Mouse (Mus musculus) left cerebral cortex, postnatal 25 days (tissue): ENCODE measurements around the gene Naa80. TPM values are rescaled to one million over a fixed set of nuclear protein-coding genes. Genes with fewer than 3 reads are reported as not detected.

Experiments used
- DNase-seq, 2 experiments: peaks; one replicate each; pipeline ENCODE4 v3.0.0; 2022; ENCODE audit warnings: low spot score in 2 of 2, mixed read lengths in 1 of 2
- intact Hi-C: fragments of 180-260 bp; cut with DNase I; formaldehyde crosslinking; loops from one replicate; pipeline ENCODE4 v1.15.1; 2025
- total RNA-seq, 2 experiments: library from RNA; stranded (reverse); gene quantifications; 2 replicates each; pipeline ENCODE4 v1.2.3; 2021

The Naa80 gene
- total RNA-seq, 2 experiments from 2014 or later, result 10.8 to 11.3 TPM

- DNase-seq, result peak in 1 of 2 experiments; percentile 48
- intact Hi-C loops, result no loop called here
Observed at GRCm38 (mm10) chr9:107587833-107588639, 9.3 kb downstream of the Naa80 start.

GRCm38 (mm10) chr9:107590058-107590772 lies 11.5 kb downstream of the Naa80 start:
- no peak for DNase-seq
- intact Hi-C loops, result no loop called here

GRCm38 (mm10) chr9:107590773-107591060 lies 12.0 kb downstream of the Naa80 start:
- no peak for DNase-seq
- intact Hi-C loops, result no loop called here

GRCm38 (mm10) chr9:107593101-107593976 lies 14.7 kb downstream of the Naa80 start:
- no peak for DNase-seq
- intact Hi-C loops, result no loop called here

GRCm38 (mm10) chr9:107594281-107595062 lies 15.8 kb downstream of the Naa80 start:
- intact Hi-C loops, result no loop called here
- DNase-seq, result no peak

GRCm38 (mm10) chr9:107596619-107597569 lies 18.2 kb downstream of the Naa80 start:
- no peak for DNase-seq
- intact Hi-C loops, result no loop called here

GRCm38 (mm10) chr9:107598385-107598784 lies 19.7 kb downstream of the Naa80 start:
- intact Hi-C loops, result no loop called here
- DNase-seq, result no peak

GRCm38 (mm10) chr9:107599433-107599832 lies 20.7 kb downstream of the Naa80 start:
- intact Hi-C loops, result no loop called here
- DNase-seq, result no peak

GRCm38 (mm10) chr9:107599842-107600241 lies 21.2 kb downstream of the Naa80 start:
- peak in 1 of 2 experiments; percentile 69 for DNase-seq
- intact Hi-C loops, result loop anchor here (5.0 kb wide), 1 partner anchor 137 kb away; no protein-coding TSS in a partner anchor

- DNase-seq, result no peak
- intact Hi-C loops, result loop anchor here (5.0 kb wide), 1 partner anchor 137 kb away; no protein-coding TSS in a partner anchor
Observed at GRCm38 (mm10) chr9:107600745-107601144, 22.1 kb downstream of the Naa80 start.

GRCm38 (mm10) chr9:107601275-107601674 lies 22.6 kb downstream of the Naa80 start:
- intact Hi-C loops, result loop anchor here (5.0 kb wide), 1 partner anchor 136 kb away; no protein-coding TSS in a partner anchor
- no peak for DNase-seq

- intact Hi-C loops, result loop anchor here (1.0 to 5.0 kb wide), 3 partner anchors 42 to 135 kb away; no protein-coding TSS in a partner anchor
- DNase-seq, result peak; percentile 86 to 90
Observed at GRCm38 (mm10) chr9:107602068-107602648, 23.5 kb downstream of the Naa80 start.

GRCm38 (mm10) chr9:107603251-107603650 lies 24.6 kb downstream of the Naa80 start:
- intact Hi-C loops, result loop anchor here (5.0 kb wide), 1 partner anchor 134 kb away; no protein-coding TSS in a partner anchor
- DNase-seq, result no peak

- intact Hi-C loops, result no loop called here
- no peak for DNase-seq
Observed at GRCm38 (mm10) chr9:107605041-107605661, 26.5 kb downstream of the Naa80 start.

GRCm38 (mm10) chr9:107606591-107606990 lies 27.9 kb downstream of the Naa80 start:
- intact Hi-C loops, result no loop called here
- no peak for DNase-seq

GRCm38 (mm10) chr9:107607036-107607435 lies 28.3 kb downstream of the Naa80 start:
- no peak for DNase-seq
- intact Hi-C loops, result no loop called here

- intact Hi-C loops, result no loop called here
- DNase-seq, result no peak
Observed at GRCm38 (mm10) chr9:107607653-107608245, 29.1 kb downstream of the Naa80 start.
